Mouse (Mus musculus): ENCODE measurements around the gene Nup107. TPM values are rescaled to one million over a fixed set of nuclear protein-coding genes. Genes with fewer than 3 reads are reported as not detected.

Gene Nup107
- polyA plus RNA-seq, 1 experiment from 2014 or later: 77.5 TPM

- no peak for ATAC-seq (ENCODE audit: low FRiP score, low TSS enrichment)
- H3K36me3 ChIP-seq (ENCODE audit: control insufficient read depth, insufficient read depth, low read length): peaks cover 90% of the 10 kb centered on the region
- H3K9ac ChIP-seq (ENCODE audit: low read depth, low read length): no peak overlapping the region
- no peak overlapping the region for H3K4me2 ChIP-seq (replicated peaks; ENCODE audit: low read depth, low read length)
- no peaks in the 10 kb centered on the region for H3K4me1 ChIP-seq (ENCODE audit: control insufficient read depth, insufficient read depth, low read length)
- no peak overlapping the region for H3K27ac ChIP-seq (ENCODE audit: low read depth, low read length)
- 96% methylated on average over 6 of the region's 6 CpGs for WGBS
- H3K27me3 ChIP-seq (ENCODE audit: control insufficient read depth, insufficient read depth, low read length): no peaks in the 10 kb centered on the region
- H3K9me3 ChIP-seq (ENCODE audit: control insufficient read depth, low read length): no peaks in the 10 kb centered on the region
- no peak overlapping the region for H3K4me3 ChIP-seq (ENCODE audit: low read length)
Measured at GRCm38 (mm10) chr10:117702024-117702833, 90.3 kb downstream of the Nup107 start.

DNA sequence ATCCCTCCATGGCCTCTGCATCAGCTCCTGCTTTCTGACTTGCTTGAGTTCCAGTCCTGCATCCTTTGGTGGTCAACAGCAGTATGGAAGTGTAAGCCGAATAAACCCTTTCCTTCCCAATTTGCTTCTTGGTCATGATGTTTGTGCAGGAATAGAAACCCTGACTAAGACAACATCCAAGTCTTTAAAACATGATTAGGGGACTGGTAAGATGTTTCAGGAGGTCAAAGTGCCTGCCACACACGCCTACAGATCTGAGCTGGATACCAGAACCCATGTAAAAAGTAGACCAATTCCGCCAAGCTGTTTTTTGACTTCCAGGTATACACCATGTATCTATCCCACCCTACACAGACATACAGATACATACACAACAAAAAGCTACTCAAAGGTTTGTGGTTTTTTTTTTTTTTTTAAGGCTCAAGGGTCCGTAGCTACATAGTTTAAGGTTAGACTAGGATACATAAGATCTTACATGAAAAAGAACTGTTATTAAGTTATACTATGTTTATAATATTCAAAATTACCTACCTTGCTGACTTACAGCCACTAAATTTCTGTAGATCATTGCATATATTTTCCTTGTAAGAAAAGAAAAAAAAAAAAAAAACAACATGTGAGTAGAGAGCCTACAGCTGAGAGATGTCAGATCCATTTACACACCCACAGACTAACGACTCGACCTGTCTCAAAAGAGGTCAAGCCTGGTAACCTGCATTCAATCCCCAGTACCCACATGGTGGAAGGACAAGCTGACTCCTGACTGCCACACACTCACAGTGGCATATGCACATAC, 91.3 kb downstream of the Nup107 start:
- no peak overlapping the region for H3K9ac ChIP-seq (ENCODE audit: low read depth, low read length)
- ATAC-seq (ENCODE audit: low FRiP score, low TSS enrichment): no peak
- H3K4me2 ChIP-seq (replicated peaks; ENCODE audit: low read depth, low read length): no peak overlapping the region
- H3K36me3 ChIP-seq (ENCODE audit: control insufficient read depth, insufficient read depth, low read length): peaks cover 92% of the 10 kb centered on the region
- no peak overlapping the region for H3K27ac ChIP-seq (ENCODE audit: low read depth, low read length)
- no peak overlapping the region for H3K4me3 ChIP-seq (ENCODE audit: low read length)
- no peaks in the 10 kb centered on the region for H3K9me3 ChIP-seq (ENCODE audit: control insufficient read depth, low read length)
- no peaks in the 10 kb centered on the region for H3K27me3 ChIP-seq (ENCODE audit: control insufficient read depth, insufficient read depth, low read length)
- 75% methylated on average over 6 of the region's 6 CpGs for WGBS
- no peaks in the 10 kb centered on the region for H3K4me1 ChIP-seq (ENCODE audit: control insufficient read depth, insufficient read depth, low read length)

Other genes starting within 250 kb of the Nup107 start
- 21.8 and 28.9 TPM in 2 replicates for gene Cpm, start 163.2 kb downstream of the Nup107 start, polyA plus RNA-seq (2014; fragmentation: Nextera tagmentation; extraction: Ambion mirVana)
- gene Mdm2, start 81.9 kb downstream of the Nup107 start, polyA plus RNA-seq (2014; fragmentation: Nextera tagmentation; extraction: Ambion mirVana): 38.6 and 65.6 TPM in 2 replicates
- gene Slc35e3, start 46.3 kb downstream of the Nup107 start, polyA plus RNA-seq (2014; fragmentation: Nextera tagmentation; extraction: Ambion mirVana): 7.5 and 12.5 TPM in 2 replicates
- 139 and 176 TPM in 2 replicates for gene Rap1b, start 53.3 kb upstream of the Nup107 start, polyA plus RNA-seq (2014; fragmentation: Nextera tagmentation; extraction: Ambion mirVana)